Mouse (Mus musculus) MEL (cell line): ENCODE results near the gene Pdlim4. TPM values are rescaled to one million over a fixed set of nuclear protein-coding genes. Genes with fewer than 3 reads are reported as not detected.
A peak's percentile ranks its signal among the peaks of the same experiment; 100 is the strongest.

ENCODE experiments used
- DNase-seq: peaks from one replicate; pipeline ENCODE4 v3.0.0; 2011; ENCODE audit warnings: low read depth, low spot score
- H3K27ac ChIP-seq: 2 replicates; pipeline ENCODE4 v1.5.1; 2012; ENCODE audit warnings: low read depth, mild to moderate bottlenecking, control low read depth, low read length, moderate library complexity; ENCODE audit not compliant: control insufficient read depth
- H3K27me3 ChIP-seq, 2 experiments: fragments of 150-350 bp in 1 of 2; sonication (generic) in 1 of 2; 2 replicates each; pipeline ENCODE4 v1.6.1; 2012; ENCODE audit warnings: low read length in 2 of 2, mild to moderate bottlenecking in 2 of 2, improper control_type of control experiment in 1 of 2, moderate library complexity in 1 of 2; ENCODE audit not compliant: insufficient read depth in 2 of 2, control insufficient read depth in 1 of 2
- H3K36me3 ChIP-seq, 2 experiments: 2 replicates each; pipeline ENCODE4 v1.6.1; 2012 to 2014; ENCODE audit warnings: low read length in 2 of 2, improper control_type of control experiment in 1 of 2, inconsistent platforms in 1 of 2, mild to moderate bottlenecking in 1 of 2; ENCODE audit not compliant: insufficient read depth in 2 of 2, control insufficient read depth in 1 of 2
- H3K4me1 ChIP-seq, 2 experiments: fragments of 150-350 bp in 1 of 2; sonication (generic) in 1 of 2; 2 replicates each; pipeline ENCODE4 v1.6.1; 2012; ENCODE audit warnings: low read length in 2 of 2, improper control_type of control experiment in 1 of 2, mild to moderate bottlenecking in 1 of 2; ENCODE audit not compliant: insufficient read depth in 2 of 2, control insufficient read depth in 1 of 2
- H3K4me3 ChIP-seq, 2 experiments: fragments of 150-350 bp in 1 of 2; sonication (generic) in 1 of 2; 2 replicates each; pipeline ENCODE4 v1.5.1; 2012; ENCODE audit warnings: low read depth in 2 of 2, low read length in 2 of 2, mild to moderate bottlenecking in 2 of 2, moderate library complexity in 2 of 2, control low read depth in 1 of 2, improper control_type of control experiment in 1 of 2; ENCODE audit not compliant: control insufficient read depth in 1 of 2, insufficient read depth in 1 of 2
- H3K79me2 ChIP-seq: 2 replicates; pipeline ENCODE4 v1.6.1; 2012; ENCODE audit warnings: mild to moderate bottlenecking, low read length, moderate library complexity; ENCODE audit not compliant: control insufficient read depth, poor library complexity, insufficient read depth
- H3K9ac ChIP-seq: 2 replicates; pipeline ENCODE4 v1.6.1; 2012; ENCODE audit warnings: low read depth, mild to moderate bottlenecking, control low read depth, low read length, moderate library complexity; ENCODE audit not compliant: control insufficient read depth, poor library complexity, severe bottlenecking
- H3K9me3 ChIP-seq: fragments of 150-350 bp; sonication (generic); replicated peaks from 2 replicates; pipeline ENCODE4 v1.6.1; 2012; ENCODE audit warnings: mild to moderate bottlenecking, low read length, improper control_type of control experiment, moderate library complexity; ENCODE audit not compliant: insufficient read depth
- CHD1 ChIP-seq: IDR thresholded peaks from 2 replicates; pipeline ENCODE4 v1.6.1; 2012; ENCODE audit warnings: low read depth, mild to moderate bottlenecking, inconsistent platforms, low read length, improper control_type of control experiment
- CHD2 ChIP-seq: IDR thresholded peaks from 2 replicates; pipeline ENCODE4 v1.6.1; 2011; ENCODE audit warnings: low read length, improper control_type of control experiment
- E2F4 ChIP-seq: IDR thresholded peaks from 2 replicates; pipeline ENCODE4 v1.6.1; 2011; ENCODE audit warnings: low read depth, low read length, improper control_type of control experiment, borderline replicate concordance
- EP300 ChIP-seq, 2 experiments: IDR thresholded peaks; 2 replicates each; pipeline ENCODE4 v1.6.1; 2011; ENCODE audit warnings: improper control_type of control experiment in 2 of 2, low read length in 2 of 2, low read depth in 1 of 2, mild to moderate bottlenecking in 1 of 2
- ETS1 ChIP-seq: IDR thresholded peaks from 2 replicates; pipeline ENCODE4 v1.6.1; 2012; ENCODE audit warnings: low read depth, mild to moderate bottlenecking, inconsistent platforms, low read length, improper control_type of control experiment, moderate library complexity
- GABPA ChIP-seq: IDR thresholded peaks from 2 replicates; pipeline ENCODE4 v1.6.1; 2012; ENCODE audit warnings: low read depth, mild to moderate bottlenecking, inconsistent platforms, low read length, improper control_type of control experiment, moderate library complexity
- HCFC1 ChIP-seq: IDR thresholded peaks from 2 replicates; pipeline ENCODE4 v1.6.1; 2012; ENCODE audit warnings: low read depth, mild to moderate bottlenecking, inconsistent platforms, low read length, improper control_type of control experiment, moderate library complexity
- JUND ChIP-seq: IDR thresholded peaks from 2 replicates; pipeline ENCODE4 v1.6.1; 2011; ENCODE audit warnings: low read depth, mild to moderate bottlenecking, improper control_type of control experiment, low read length
- MXI1 ChIP-seq: IDR thresholded peaks from 2 replicates; pipeline ENCODE4 v1.6.1; 2011; ENCODE audit warnings: mild to moderate bottlenecking, low read depth, low read length, improper control_type of control experiment
- NRF1 ChIP-seq: IDR thresholded peaks from 2 replicates; pipeline ENCODE4 v1.6.1; 2014; ENCODE audit warnings: low read depth, mild to moderate bottlenecking, inconsistent platforms, low read length, improper control_type of control experiment, moderate library complexity; ENCODE audit not compliant: poor library complexity, insufficient read depth, severe bottlenecking
- SIN3A ChIP-seq: IDR thresholded peaks from 2 replicates; pipeline ENCODE4 v1.6.1; 2012; ENCODE audit warnings: low read length, improper control_type of control experiment, inconsistent platforms
- TAL1 ChIP-seq: IDR thresholded peaks from 2 replicates; pipeline ENCODE4 v1.6.1; 2012; ENCODE audit warnings: mild to moderate bottlenecking, inconsistent platforms, low read length, moderate library complexity, mixed read lengths
- USF1 ChIP-seq: IDR thresholded peaks from 2 replicates; pipeline ENCODE4 v1.6.1; 2014; ENCODE audit warnings: low read depth, mild to moderate bottlenecking, inconsistent platforms, low read length, improper control_type of control experiment, moderate library complexity
- USF2 ChIP-seq, 2 experiments: IDR thresholded peaks; 2 replicates each; pipeline ENCODE4 v1.6.1; 2011 to 2012; ENCODE audit warnings: improper control_type of control experiment in 2 of 2, low read length in 2 of 2, borderline replicate concordance in 1 of 2, inconsistent platforms in 1 of 2, low read depth in 1 of 2, mild to moderate bottlenecking in 1 of 2; ENCODE audit not compliant: insufficient read depth in 1 of 2
- ZC3H11A ChIP-seq: IDR thresholded peaks from 2 replicates; pipeline ENCODE4 v1.6.1; 2012; ENCODE audit warnings: low read depth, mild to moderate bottlenecking, inconsistent platforms, low read length, improper control_type of control experiment
- ZKSCAN1 ChIP-seq: IDR thresholded peaks from 2 replicates; pipeline ENCODE4 v1.6.1; 2012; ENCODE audit warnings: low read depth, mild to moderate bottlenecking, inconsistent platforms, low read length, improper control_type of control experiment, moderate library complexity
- ZMIZ1 ChIP-seq: IDR thresholded peaks from 2 replicates; pipeline ENCODE4 v1.6.1; 2012; ENCODE audit warnings: low read depth, mild to moderate bottlenecking, inconsistent platforms, low read length, improper control_type of control experiment, moderate library complexity
- polyA plus RNA-seq, 2 experiments: library from polyadenylated mRNA; stranded (reverse) in 1 of 2; unstranded in 1 of 2; fragments of >175 nt in 1 of 2; fragments of >200 nt in 1 of 2; gene quantifications; 2 replicates each; pipeline versions ENCODE4 v1.2.1 to v1.2.4; 2012; ENCODE audit warnings: low replicate concordance in 2 of 2, low read depth in 1 of 2; ENCODE audit not compliant: insufficient read length in 2 of 2, insufficient read depth in 1 of 2, missing spikeins in 1 of 2
- total RNA-seq: library from RNA; depleted of rRNA; stranded (reverse); fragments of 300-350 nt; gene quantifications from 2 replicates; pipeline ENCODE4 v1.2.3, GENCODE M21; 2012

Gene Pdlim4
- total and polyA plus RNA-seq, 3 experiments: 0.70 TPM; not detected in 2

DNA sequence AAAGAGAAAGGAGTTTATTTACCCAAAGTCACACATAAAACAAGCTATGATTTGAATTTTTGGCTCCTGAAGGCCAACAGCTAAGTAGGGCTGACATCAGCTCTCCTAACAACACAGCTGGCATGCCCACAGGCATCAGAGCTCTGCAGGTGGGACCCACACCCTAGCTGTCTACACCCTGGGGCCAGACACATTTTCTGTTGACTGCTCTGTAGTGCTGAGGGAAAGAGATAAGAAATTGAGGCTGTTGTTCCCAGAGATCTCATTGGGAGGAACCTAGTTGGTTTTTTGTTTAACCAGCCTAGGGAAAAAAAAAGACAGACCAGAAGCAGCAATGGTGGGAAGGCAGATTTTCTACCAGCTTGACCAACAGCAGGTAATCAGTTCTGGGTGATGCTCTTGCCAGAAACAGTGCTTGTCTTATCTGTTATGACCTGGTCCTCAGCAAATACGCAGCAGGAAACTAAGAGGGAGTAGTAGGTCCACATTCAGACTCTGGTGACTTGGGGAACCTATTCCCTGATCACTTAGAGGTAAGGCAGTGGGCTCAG is 42.2 kb downstream of the Pdlim4 start (continued):
- TF ChIP-seq USF1: no peak
- 0 out of 2 replicates have a peak, but pooled peaks have one; percentile 32 for TF ChIP-seq ZKSCAN1
- TF ChIP-seq EP300 (IDR thresholded peaks at IDR 0.05; ENCODE audit: low read depth in 1 of 2, low read length in 2 of 2): peak; percentile 92 to 98
- no peak for TF ChIP-seq NRF1
- 0 out of 2 replicates have a peak, but pooled peaks have one; percentile 16 for TF ChIP-seq CHD1
- TF ChIP-seq MXI1: peak; percentile 81
- TF ChIP-seq GABPA: 0 out of 2 replicates have a peak, but pooled peaks have one; percentile 19
- no peak for TF ChIP-seq E2F4
- peak; percentile 51; the same call in 1 of the 2 replicates for TF ChIP-seq HCFC1
- peak; percentile 93 for TF ChIP-seq TAL1
- TF ChIP-seq JUND: no peak
- TF ChIP-seq ZMIZ1: 0 out of 2 replicates have a peak, but pooled peaks have one; percentile 49
- no peak for TF ChIP-seq ZC3H11A
- TF ChIP-seq SIN3A: peak; percentile 90

DNA sequence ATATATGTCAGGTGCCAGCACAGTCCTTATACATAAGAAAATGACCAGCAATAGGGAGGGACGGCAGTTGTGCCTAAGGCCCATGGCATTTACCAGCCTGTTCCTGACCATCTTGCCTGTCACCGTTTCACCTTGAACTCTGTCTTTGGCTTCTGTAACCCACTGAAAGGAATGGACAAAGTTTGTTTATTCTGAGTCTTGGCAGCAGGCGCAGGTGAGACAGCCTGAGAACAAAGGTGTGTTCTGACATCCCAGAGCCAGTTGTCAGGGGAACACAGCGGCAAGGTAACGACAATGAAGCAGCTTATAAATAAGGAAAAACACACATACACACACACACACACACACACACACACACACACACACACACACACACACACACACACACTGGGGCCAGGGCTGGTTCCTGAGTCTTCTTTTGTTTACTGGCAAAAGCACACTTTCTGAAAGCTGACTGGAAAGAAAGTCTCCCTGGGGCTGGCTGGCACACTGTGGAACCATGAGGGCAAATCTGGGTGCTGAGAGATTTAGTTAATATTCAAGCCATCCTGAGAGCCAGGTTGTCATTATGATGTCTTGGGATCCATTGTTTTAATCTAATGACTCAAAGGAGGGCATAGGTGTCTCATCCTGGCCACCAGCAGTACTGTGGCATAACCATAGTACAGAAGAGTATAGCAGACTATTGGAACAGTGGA is 47.3 kb downstream of the Pdlim4 start:
- no peak overlapping the region for H3K9ac ChIP-seq
- no peak overlapping the region for H3K4me3 ChIP-seq
- H3K9me3 ChIP-seq: no peaks in the 10 kb centered on the region
- DNase-seq: no peak
- peaks cover 4 to 12% of the 10 kb centered on the region in 2 experiments for H3K4me1 ChIP-seq
- TF ChIP-seq JUND (no peak), ZC3H11A (no peak)
- H3K79me2 ChIP-seq: no peaks in the 10 kb centered on the region
- no peaks in the 10 kb centered on the region for H3K27me3 ChIP-seq
- H3K36me3 ChIP-seq: peaks cover 0 to 13% of the 10 kb centered on the region in 2 experiments; a peak in 2 of 4 replicates
- H3K27ac ChIP-seq: no peak overlapping the region

DNA sequence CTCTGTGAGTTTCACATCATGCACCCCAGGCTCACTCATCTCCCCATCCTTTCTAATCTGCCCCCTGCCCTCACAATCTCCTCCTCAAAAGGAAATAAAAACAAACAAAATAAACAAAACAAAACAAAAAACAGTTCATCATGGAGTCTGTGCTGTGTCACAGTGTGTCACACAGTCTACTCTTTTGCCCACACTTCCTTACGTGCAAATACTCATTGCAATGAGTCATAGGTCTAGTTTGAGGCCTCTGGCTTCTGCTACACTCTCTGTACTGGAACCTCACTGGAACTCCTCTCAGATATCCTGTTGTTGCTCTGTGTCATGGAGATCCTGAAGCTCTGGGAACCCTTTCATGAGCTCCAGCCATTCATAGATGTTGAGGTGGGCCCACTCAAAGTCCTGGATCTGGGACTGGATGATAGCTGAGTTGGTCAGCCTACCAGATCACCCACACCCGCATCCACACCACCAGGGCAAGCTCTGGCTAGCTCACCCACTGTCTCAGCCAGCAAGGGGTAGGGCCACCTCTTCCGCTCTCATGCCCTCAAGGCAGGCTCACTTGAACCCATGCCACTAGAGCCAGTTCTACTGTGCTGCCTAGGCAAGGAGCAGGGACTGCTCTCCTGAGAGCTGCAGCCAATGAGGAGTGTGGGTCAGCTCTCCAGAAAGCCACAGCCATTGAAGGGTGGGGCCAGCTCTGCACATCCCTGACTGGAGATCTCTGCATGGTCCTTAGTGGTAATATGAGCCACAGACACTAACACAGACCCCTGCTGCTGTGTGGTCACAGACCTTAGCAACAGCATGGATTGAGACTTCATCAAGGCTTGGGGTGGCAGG is 49.7 kb downstream of the Pdlim4 start:
- peaks cover 0 to 3% of the 10 kb centered on the region in 2 experiments; a peak in 2 of 4 replicates for H3K36me3 ChIP-seq
- H3K27ac ChIP-seq: no peak overlapping the region
- no peak overlapping the region for H3K4me3 ChIP-seq
- no peak overlapping the region for H3K9ac ChIP-seq
- H3K4me1 ChIP-seq: peaks cover 0 to 3% of the 10 kb centered on the region in 2 experiments; a peak in 3 of 4 replicates
- no peaks in the 10 kb centered on the region for H3K27me3 ChIP-seq
- no peaks in the 10 kb centered on the region for H3K79me2 ChIP-seq
- DNase-seq: no peak
- TF ChIP-seq ETS1: no peak
- no peak for TF ChIP-seq USF2 (IDR thresholded peaks at IDR 0.05; ENCODE audit: borderline replicate concordance in 1 of 2, insufficient read depth in 1 of 2, low read depth in 1 of 2, low read length in 2 of 2)
- no peak for TF ChIP-seq CHD2
- H3K9me3 ChIP-seq: no peaks in the 10 kb centered on the region
